Mouse (Mus musculus): Measurements from ENCODE around the gene Ptprq. TPM values are rescaled to one million over a fixed set of nuclear protein-coding genes. Genes with fewer than 3 reads are reported as not detected.

Gene Ptprq
- polyA plus RNA-seq, 2 experiments = 0.02 to 0.03 TPM

- H3K4me2 ChIP-seq (ENCODE audit: low read depth) = no peak overlapping the region
- H3K27me3 ChIP-seq (ENCODE audit: control insufficient read depth, insufficient read depth, low read length) = no peaks in the 10 kb centered on the region
- H3K9me3 ChIP-seq (ENCODE audit: control insufficient read depth, low read length) = no peaks in the 10 kb centered on the region
- ATAC-seq (ENCODE audit: insufficient read depth) = no peak
- no peak overlapping the region for H3K4me3 ChIP-seq (ENCODE audit: insufficient read depth in 1 of 2, low read depth in 2 of 2, low read length in 2 of 2)
- no peaks in the 10 kb centered on the region for H3K36me3 ChIP-seq (replicated peaks; ENCODE audit: control insufficient read depth, insufficient read depth, low read depth)
- 55% methylated on average over 13 of the region's 13 CpGs for WGBS (ENCODE audit: insufficient replicate concordance)
- TF ChIP-seq CTCF (IDR thresholded peaks at IDR 0.05; ENCODE audit: low read depth) (no peak), EP300 (IDR thresholded peaks at IDR 0.05; ENCODE audit: low read depth) (no peak)
- no peak overlapping the region for H3K27ac ChIP-seq
- DNase-seq (ENCODE audit: low read depth in 3 of 3, low spot score in 3 of 3) = no peak
- H3K4me1 ChIP-seq (replicated peaks; ENCODE audit: control insufficient read depth in 2 of 2, insufficient read depth in 2 of 2, low read length in 1 of 2) = no peaks in the 10 kb centered on the region
- no peak overlapping the region for H3K9ac ChIP-seq (replicated peaks)
Measured at GRCm38 (mm10) chr10:107562875-107563274, 157.0 kb downstream of the Ptprq start.

GRCm38 (mm10) chr10:107560881-107561280 lies 159.0 kb downstream of the Ptprq start:
- no peaks in the 10 kb centered on the region for H3K4me1 ChIP-seq (replicated peaks; ENCODE audit: control insufficient read depth in 2 of 2, insufficient read depth in 2 of 2, low read length in 1 of 2)
- H3K4me3 ChIP-seq (ENCODE audit: insufficient read depth in 1 of 2, low read depth in 2 of 2, low read length in 2 of 2) = no peak overlapping the region
- H3K9ac ChIP-seq (replicated peaks) = no peak overlapping the region
- DNase-seq (ENCODE audit: low read depth in 3 of 3, low spot score in 3 of 3) (no peak), ATAC-seq (ENCODE audit: insufficient read depth) (no peak)
- H3K36me3 ChIP-seq (replicated peaks; ENCODE audit: control insufficient read depth, insufficient read depth, low read depth) = no peaks in the 10 kb centered on the region
- no peaks in the 10 kb centered on the region for H3K27me3 ChIP-seq (ENCODE audit: control insufficient read depth, insufficient read depth, low read length)
- no peak overlapping the region for H3K4me2 ChIP-seq (ENCODE audit: low read depth)
- TF ChIP-seq CTCF (IDR thresholded peaks at IDR 0.05; ENCODE audit: low read depth) = no peak
- TF ChIP-seq EP300 (IDR thresholded peaks at IDR 0.05; ENCODE audit: low read depth) = no peak
- no peak overlapping the region for H3K27ac ChIP-seq
- no peaks in the 10 kb centered on the region for H3K9me3 ChIP-seq (ENCODE audit: control insufficient read depth, low read length)

- no peaks in the 10 kb centered on the region for H3K4me1 ChIP-seq (replicated peaks; ENCODE audit: control insufficient read depth in 2 of 2, insufficient read depth in 2 of 2, low read length in 1 of 2)
- no peak for DNase-seq (ENCODE audit: low read depth in 3 of 3, low spot score in 3 of 3)
- no peak overlapping the region for H3K4me3 ChIP-seq (ENCODE audit: insufficient read depth in 1 of 2, low read depth in 2 of 2, low read length in 2 of 2)
- H3K4me2 ChIP-seq (ENCODE audit: low read depth) = no peak overlapping the region
- TF ChIP-seq CTCF (IDR thresholded peaks at IDR 0.05; ENCODE audit: low read depth) (no peak), EP300 (IDR thresholded peaks at IDR 0.05; ENCODE audit: low read depth) (no peak)
- no peaks in the 10 kb centered on the region for H3K36me3 ChIP-seq (replicated peaks; ENCODE audit: control insufficient read depth, insufficient read depth, low read depth)
- 52% methylated on average over 1 of the region's 1 CpGs for WGBS (ENCODE audit: insufficient replicate concordance)
- no peak for ATAC-seq (ENCODE audit: insufficient read depth)
- H3K9me3 ChIP-seq (ENCODE audit: control insufficient read depth, low read length) = no peaks in the 10 kb centered on the region
- no peaks in the 10 kb centered on the region for H3K27me3 ChIP-seq (ENCODE audit: control insufficient read depth, insufficient read depth, low read length)
- no peak overlapping the region for H3K9ac ChIP-seq (replicated peaks)
- H3K27ac ChIP-seq = no peak overlapping the region
Measured at GRCm38 (mm10) chr10:107543026-107543425, 176.8 kb downstream of the Ptprq start.

GRCm38 (mm10) chr10:107528758-107529157 lies 191.1 kb downstream of the Ptprq start:
- 40% methylated on average over 1 of the region's 1 CpGs for WGBS (ENCODE audit: insufficient replicate concordance)
- H3K27ac ChIP-seq = no peak overlapping the region
- no peak for ATAC-seq (ENCODE audit: insufficient read depth)
- no peaks in the 10 kb centered on the region for H3K4me1 ChIP-seq (replicated peaks; ENCODE audit: control insufficient read depth in 2 of 2, insufficient read depth in 2 of 2, low read length in 1 of 2)
- H3K36me3 ChIP-seq (replicated peaks; ENCODE audit: control insufficient read depth, insufficient read depth, low read depth) = no peaks in the 10 kb centered on the region
- H3K9ac ChIP-seq (replicated peaks) = no peak overlapping the region
- H3K4me2 ChIP-seq (ENCODE audit: low read depth) = no peak overlapping the region
- no peak for DNase-seq (ENCODE audit: low read depth in 3 of 3, low spot score in 3 of 3)
- TF ChIP-seq EP300 (IDR thresholded peaks at IDR 0.05; ENCODE audit: low read depth) (no peak), CTCF (IDR thresholded peaks at IDR 0.05; ENCODE audit: low read depth) (no peak)
- H3K9me3 ChIP-seq (ENCODE audit: control insufficient read depth, low read length) = no peaks in the 10 kb centered on the region
- H3K4me3 ChIP-seq (ENCODE audit: insufficient read depth in 1 of 2, low read depth in 2 of 2, low read length in 2 of 2) = no peak overlapping the region
- H3K27me3 ChIP-seq (ENCODE audit: control insufficient read depth, insufficient read depth, low read length) = no peaks in the 10 kb centered on the region

- WGBS (ENCODE audit: insufficient replicate concordance) = 53% methylated on average over 5 of the region's 5 CpGs
- TF ChIP-seq CTCF (IDR thresholded peaks at IDR 0.05; ENCODE audit: low read depth) = no peak
- TF ChIP-seq EP300 (IDR thresholded peaks at IDR 0.05; ENCODE audit: low read depth) = no peak
- no peak overlapping the region for H3K4me3 ChIP-seq (ENCODE audit: insufficient read depth in 1 of 2, low read depth in 2 of 2, low read length in 2 of 2)
- no peak overlapping the region for H3K27ac ChIP-seq
- no peak overlapping the region for H3K9ac ChIP-seq (replicated peaks)
- no peaks in the 10 kb centered on the region for H3K36me3 ChIP-seq (replicated peaks; ENCODE audit: control insufficient read depth, insufficient read depth, low read depth)
- ATAC-seq (ENCODE audit: insufficient read depth) (no peak), DNase-seq (ENCODE audit: low read depth in 3 of 3, low spot score in 3 of 3) (no peak)
- H3K4me2 ChIP-seq (ENCODE audit: low read depth) = no peak overlapping the region
- H3K4me1 ChIP-seq (replicated peaks; ENCODE audit: control insufficient read depth in 2 of 2, insufficient read depth in 2 of 2, low read length in 1 of 2) = no peaks in the 10 kb centered on the region
- no peaks in the 10 kb centered on the region for H3K27me3 ChIP-seq (ENCODE audit: control insufficient read depth, insufficient read depth, low read length)
- no peaks in the 10 kb centered on the region for H3K9me3 ChIP-seq (ENCODE audit: control insufficient read depth, low read length)
Measured at GRCm38 (mm10) chr10:107519216-107519615, 200.6 kb downstream of the Ptprq start.
